Mouse (Mus musculus) forebrain, embryonic 15.5 days (tissue): ENCODE measurements around the gene Prss46. TPM values are rescaled to one million over a fixed set of nuclear protein-coding genes. Genes with fewer than 3 reads are reported as not detected.

ENCODE experiments used
- ATAC-seq: fragments of 200-750 bp; cut with Nextera tagmentation; replicated peaks from 2 replicates; pipeline ENCODE4 v1.8.0; 2017; ENCODE audit warnings: mild to moderate bottlenecking, moderate TSS enrichment, moderate library complexity
- H3K27ac ChIP-seq: fragments of 300-500 bp; sonication (generic); replicated peaks from 2 replicates; pipeline ENCODE4 v1.5.1; 2015; ENCODE audit warnings: mild to moderate bottlenecking, inconsistent platforms
- H3K27me3 ChIP-seq: fragments of 300-500 bp; sonication (generic); 2 replicates; pipeline ENCODE4 v1.6.1; 2015; ENCODE audit warnings: inconsistent platforms
- H3K36me3 ChIP-seq: fragments of 300-500 bp; sonication (generic); 2 replicates; pipeline ENCODE4 v1.6.1; 2015; ENCODE audit warnings: mild to moderate bottlenecking, inconsistent platforms
- H3K4me1 ChIP-seq: fragments of 300-500 bp; sonication (generic); 2 replicates; pipeline ENCODE4 v1.6.1; 2015; ENCODE audit warnings: inconsistent platforms
- H3K4me2 ChIP-seq: fragments of 300-500 bp; sonication (generic); replicated peaks from 2 replicates; pipeline ENCODE4 v1.6.1; 2015; ENCODE audit warnings: mild to moderate bottlenecking, inconsistent platforms
- H3K4me3 ChIP-seq: fragments of 300-500 bp; sonication (generic); 2 replicates; pipeline ENCODE4 v1.5.1; 2015; ENCODE audit warnings: mild to moderate bottlenecking, inconsistent platforms
- H3K9ac ChIP-seq: fragments of 300-500 bp; sonication (generic); replicated peaks from 2 replicates; pipeline ENCODE4 v1.6.1; 2015; ENCODE audit warnings: mild to moderate bottlenecking, inconsistent platforms
- H3K9me3 ChIP-seq: fragments of 300-500 bp; sonication (generic); 2 replicates; pipeline ENCODE4 v1.6.1; 2016; ENCODE audit warnings: inconsistent platforms
- WGBS: fragments of 180-500 bp; shearing (Covaris S2); methylation state at CpG from one replicate; pipeline ENCODE4 v1.1.7; 2015; ENCODE audit warnings: mixed read lengths; 5-methylcytosine and 5-hydroxymethylcytosine counted together
- polyA plus RNA-seq: library from polyadenylated mRNA; unstranded; fragments of >200 nt; fragmentation: Nextera tagmentation; extraction: Ambion mirVana; gene quantifications from 2 replicates; pipeline ENCODE4 v1.2.1, GENCODE M21; 2015

The Prss46 gene
- polyA plus RNA-seq, 1 experiment from 2014 or later: not detected

GRCm38 (mm10) chr9:110890026-110890783, 45.9 kb downstream of the Prss46 start:
- H3K4me2 ChIP-seq: no peak overlapping the region
- H3K27ac ChIP-seq: no peak overlapping the region
- no peaks in the 10 kb centered on the region for H3K4me1 ChIP-seq
- no peak overlapping the region for H3K9ac ChIP-seq
- ATAC-seq: no peak
- 12% methylated on average over 21 of the region's 21 CpGs for WGBS
- no peaks in the 10 kb centered on the region for H3K9me3 ChIP-seq
- no peaks in the 10 kb centered on the region for H3K27me3 ChIP-seq
- no peaks in the 10 kb centered on the region for H3K36me3 ChIP-seq
- H3K4me3 ChIP-seq: no peak overlapping the region

GRCm38 (mm10) chr9:110891077-110891828, 46.9 kb downstream of the Prss46 start:
- no peak for ATAC-seq
- peaks cover 5% of the 10 kb centered on the region; the same call in 1 of the 2 replicates for H3K4me1 ChIP-seq
- no peak overlapping the region for H3K4me3 ChIP-seq
- no peak overlapping the region for H3K9ac ChIP-seq
- no peak overlapping the region for H3K4me2 ChIP-seq
- no peaks in the 10 kb centered on the region for H3K9me3 ChIP-seq
- no peak overlapping the region for H3K27ac ChIP-seq
- no peaks in the 10 kb centered on the region for H3K27me3 ChIP-seq
- H3K36me3 ChIP-seq: no peaks in the 10 kb centered on the region
- 84% methylated on average over 12 of the region's 12 CpGs for WGBS

- 84% methylated on average over 3 of the region's 3 CpGs for WGBS
Observed at GRCm38 (mm10) chr9:110892552-110892951, 48.2 kb downstream of the Prss46 start.

DNA sequence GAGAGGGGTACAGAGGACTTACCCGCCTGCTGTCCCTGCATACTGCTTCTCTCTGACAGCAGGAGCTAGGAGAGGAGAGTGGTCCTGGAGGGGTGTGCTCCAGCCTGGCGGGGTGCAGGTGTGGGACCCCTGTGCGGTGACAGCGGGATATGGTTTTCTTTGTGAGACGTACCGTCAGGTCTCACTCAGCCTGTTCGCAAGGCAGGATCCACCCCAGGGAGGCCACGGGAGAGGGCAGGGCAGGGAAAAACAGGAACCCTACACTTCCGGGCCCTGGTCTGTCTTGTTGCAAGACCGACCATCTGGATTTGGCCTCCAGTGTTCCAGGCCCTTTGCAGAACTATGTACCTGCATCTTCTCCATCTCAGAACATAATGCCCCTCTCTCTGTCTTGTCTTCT, 49.1 kb downstream of the Prss46 start:
- Histone ChIP-seq H3K36me3 (no peaks in the 10 kb centered on the region), H3K27me3 (no peaks in the 10 kb centered on the region), H3K9me3 (no peaks in the 10 kb centered on the region), H3K4me1 (peaks cover 8% of the 10 kb centered on the region; the same call in 1 of the 2 replicates), H3K4me3 (no peak overlapping the region), H3K9ac (no peak overlapping the region), H3K4me2 (no peak overlapping the region), H3K27ac (no peak overlapping the region)
- WGBS: 70% methylated on average over 10 of the region's 10 CpGs
- ATAC-seq: no peak

More at GRCm38 (mm10) chr9:110892552-110892951, 48.2 kb downstream of the Prss46 start:
- no peaks in the 10 kb centered on the region for H3K36me3 ChIP-seq
- no peaks in the 10 kb centered on the region for H3K27me3 ChIP-seq
- no peaks in the 10 kb centered on the region for H3K9me3 ChIP-seq
- ATAC-seq: no peak
- H3K9ac ChIP-seq: no peak overlapping the region
- H3K4me3 ChIP-seq: no peak overlapping the region
- no peak overlapping the region for H3K27ac ChIP-seq
- peaks cover 8% of the 10 kb centered on the region; the same call in 1 of the 2 replicates for H3K4me1 ChIP-seq
- H3K4me2 ChIP-seq: no peak overlapping the region

GRCm38 (mm10) chr9:110895507-110895906, 51.2 kb downstream of the Prss46 start:
- peaks cover 8% of the 10 kb centered on the region; the same call in 1 of the 2 replicates for H3K4me1 ChIP-seq
- no peak overlapping the region for H3K9ac ChIP-seq
- H3K27me3 ChIP-seq: no peaks in the 10 kb centered on the region
- no peaks in the 10 kb centered on the region for H3K9me3 ChIP-seq
- WGBS: 63% methylated on average over 5 of the region's 5 CpGs
- no peak overlapping the region for H3K4me2 ChIP-seq
- no peak overlapping the region for H3K27ac ChIP-seq
- no peak overlapping the region for H3K4me3 ChIP-seq
- H3K36me3 ChIP-seq: no peaks in the 10 kb centered on the region
- no peak for ATAC-seq

- Histone ChIP-seq H3K9ac (no peak overlapping the region), H3K27ac (no peak overlapping the region), H3K4me2 (0 out of 2 replicates have a peak overlapping the region, but pooled peaks have one; percentile 12), H3K4me1 (peaks cover 8% of the 10 kb centered on the region; the same call in 1 of the 2 replicates), H3K9me3 (no peaks in the 10 kb centered on the region), H3K4me3 (no peak overlapping the region), H3K36me3 (no peaks in the 10 kb centered on the region), H3K27me3 (no peaks in the 10 kb centered on the region)
- 13% methylated on average over 7 of the region's 7 CpGs for WGBS
- ATAC-seq: 0 out of 2 replicates have a peak, but pooled peaks have one; percentile 26
Observed at GRCm38 (mm10) chr9:110895994-110896393, 51.7 kb downstream of the Prss46 start.

DNA sequence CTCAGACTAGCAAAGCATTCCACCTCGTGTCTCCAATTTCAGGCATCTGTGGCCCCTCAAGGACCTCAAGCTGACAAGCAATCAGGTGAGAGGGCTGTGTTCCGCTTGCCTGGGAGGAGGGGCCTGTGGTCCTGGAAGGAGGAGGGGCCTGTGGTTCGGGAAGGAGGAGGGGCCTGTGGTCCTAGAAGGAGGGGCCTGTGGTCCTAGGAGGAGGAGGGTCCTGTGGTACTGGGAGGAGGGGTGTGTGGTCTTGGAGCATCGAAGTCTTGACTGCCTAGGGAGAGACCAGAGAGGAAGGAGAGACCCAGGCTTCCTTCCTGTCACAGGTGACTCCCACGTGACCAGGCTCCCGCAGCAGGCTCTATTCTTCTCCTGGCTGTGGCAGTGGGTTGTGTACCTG, 52.3 kb downstream of the Prss46 start:
- no peak overlapping the region for H3K4me3 ChIP-seq
- WGBS: 9% methylated on average over 6 of the region's 6 CpGs
- H3K4me1 ChIP-seq: peaks cover 8% of the 10 kb centered on the region; the same call in 1 of the 2 replicates
- H3K9ac ChIP-seq: no peak overlapping the region
- H3K36me3 ChIP-seq: no peaks in the 10 kb centered on the region
- no peak overlapping the region for H3K27ac ChIP-seq
- no peaks in the 10 kb centered on the region for H3K9me3 ChIP-seq
- 0 out of 2 replicates have a peak overlapping the region, but pooled peaks have one; percentile 12 for H3K4me2 ChIP-seq
- ATAC-seq: 0 out of 2 replicates have a peak, but pooled peaks have one; percentile 48
- no peaks in the 10 kb centered on the region for H3K27me3 ChIP-seq

DNA sequence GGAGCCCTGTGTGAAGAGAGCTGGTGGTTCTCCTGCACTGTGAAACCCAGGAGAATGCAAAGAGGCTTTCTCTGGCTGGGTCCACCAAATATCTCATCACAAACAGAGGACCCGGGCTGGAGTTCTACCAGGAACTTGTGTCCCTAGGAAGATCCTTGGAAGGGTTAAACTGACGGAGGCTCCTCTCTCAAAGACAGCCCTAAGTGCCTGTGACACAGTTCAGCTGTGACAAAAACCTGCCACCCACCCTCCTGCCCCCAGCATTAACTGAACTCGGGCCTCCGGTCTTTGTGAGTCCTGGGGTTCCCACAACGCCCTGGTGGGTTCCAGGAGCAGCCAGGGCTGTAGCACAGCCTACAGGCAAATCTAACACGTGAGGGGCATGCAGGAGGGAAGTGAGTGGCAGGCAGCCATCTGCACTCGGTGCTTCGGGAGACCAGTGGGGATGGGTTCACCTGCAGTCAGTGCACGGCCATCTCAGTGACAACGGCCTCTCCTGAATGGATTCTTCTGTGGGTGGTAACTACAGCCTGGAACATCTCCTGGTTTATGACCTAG, 55.2 kb downstream of the Prss46 start:
- Histone ChIP-seq H3K27ac (no peak overlapping the region), H3K9me3 (no peaks in the 10 kb centered on the region), H3K4me3 (no peak overlapping the region), H3K4me1 (peaks cover 8% of the 10 kb centered on the region; the same call in 1 of the 2 replicates), H3K27me3 (no peaks in the 10 kb centered on the region), H3K36me3 (no peaks in the 10 kb centered on the region), H3K9ac (no peak overlapping the region), H3K4me2 (no peak overlapping the region)
- whole genome bisulfite sequencing: 63% methylated on average over 10 of the region's 10 CpGs
- no peak for ATAC-seq

GRCm38 (mm10) chr9:110901204-110901603, 56.9 kb downstream of the Prss46 start:
- Histone ChIP-seq H3K27me3 (no peaks in the 10 kb centered on the region), H3K4me3 (no peak overlapping the region), H3K4me1 (peaks cover 4% of the 10 kb centered on the region; the same call in 1 of the 2 replicates), H3K36me3 (no peaks in the 10 kb centered on the region), H3K9me3 (no peaks in the 10 kb centered on the region), H3K27ac (no peak overlapping the region), H3K9ac (no peak overlapping the region), H3K4me2 (no peak overlapping the region)
- 76% methylated on average over 6 of the region's 6 CpGs for WGBS
- ATAC-seq: no peak

DNA sequence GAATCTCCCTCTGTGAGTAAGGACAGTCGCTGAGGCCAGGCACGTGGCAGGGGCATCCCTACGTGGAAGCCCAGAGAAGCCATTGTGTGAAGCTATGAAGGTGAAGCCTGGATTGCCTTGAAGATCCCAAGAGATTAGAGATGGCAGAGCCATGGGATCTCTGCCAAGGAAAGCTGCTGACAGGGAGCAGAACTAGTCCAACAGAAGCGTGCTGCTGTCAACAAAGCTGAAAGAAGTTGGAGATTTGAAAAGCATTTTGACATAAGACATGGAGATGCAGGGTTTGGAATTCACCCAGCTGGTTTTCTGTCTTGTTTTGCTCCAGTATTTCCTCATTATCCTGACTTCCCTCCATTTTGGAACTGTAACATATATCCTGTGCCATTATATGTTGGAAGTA, 58.0 kb downstream of the Prss46 start:
- H3K9me3 ChIP-seq: no peaks in the 10 kb centered on the region
- no peak overlapping the region for H3K4me3 ChIP-seq
- H3K27ac ChIP-seq: no peak overlapping the region
- no peaks in the 10 kb centered on the region for H3K36me3 ChIP-seq
- no peak overlapping the region for H3K9ac ChIP-seq
- H3K4me2 ChIP-seq: no peak overlapping the region
- 69% methylated on average over 4 of the region's 4 CpGs for WGBS
- no peaks in the 10 kb centered on the region for H3K4me1 ChIP-seq
- ATAC-seq: no peak
- H3K27me3 ChIP-seq: no peaks in the 10 kb centered on the region
